ENCODE assay signal across 29 mouse cellular contexts in genomic region chr5:139776966-139777365, GRCm38 (mm10). TPM values are rescaled to one million over a fixed set of nuclear protein-coding genes. Genes with fewer than 3 reads are reported as not detected.
DNase-seq lines count a peak whose midpoint lies in the region; ATAC-seq and TF ChIP-seq lines count a peak whose summit lies in the region.
"Had no signal": no experiment of that assay in that cellular context is flagged by ENCODE, and none has a peak within 500 bp of the region (broad histone marks: within the 10 kb centered on the region; RNA-seq: fewer than 3 reads in every experiment).

No protein-coding gene starts in this region.

- peaks cover 24% of the 10 kb centered on the region for H3K36me3 ChIP-seq in heart, embryonic 12.5 days
- peaks cover 7% of the 10 kb centered on the region for H3K36me3 ChIP-seq in liver, postnatal 0 days (replicated peaks; ENCODE audit: insufficient read depth, low read length)

- H3K27me3 ChIP-seq in heart, embryonic 12.5 days (replicated peaks) = no peaks in the 10 kb centered on the region
- H3K27me3 ChIP-seq in liver, postnatal 0 days (ENCODE audit: insufficient read depth, low read length) = no peaks in the 10 kb centered on the region
- H3K27me3 ChIP-seq: CH12.LX; forebrain, embryonic 12.5 days; limb, embryonic 13.5 days had no signal

- H3K4me2 ChIP-seq in heart, embryonic 12.5 days = no peak overlapping the region
- no peak overlapping the region for H3K4me2 ChIP-seq in liver, postnatal 0 days (ENCODE audit: low read depth, low read length)
- H3K4me2 ChIP-seq: forebrain, embryonic 12.5 days; limb, embryonic 13.5 days; lung, embryonic 14.5 days had no signal

- H3K4me1 ChIP-seq in heart, embryonic 12.5 days (replicated peaks) = peaks cover 14% of the 10 kb centered on the region
- H3K4me1 ChIP-seq in bone marrow, adult 2 months (ENCODE audit: control insufficient read depth, insufficient read depth, low read length) = no peaks in the 10 kb centered on the region; the same call in 1 of the 2 replicates
- H3K4me1 ChIP-seq in liver, postnatal 0 days (ENCODE audit: insufficient read depth) = peaks cover 12% of the 10 kb centered on the region

- no peaks in the 10 kb centered on the region for H3K9me3 ChIP-seq in heart, embryonic 12.5 days (replicated peaks)
- no peaks in the 10 kb centered on the region for H3K9me3 ChIP-seq in liver, postnatal 0 days (ENCODE audit: low read length)
- H3K9me3 ChIP-seq: embryonic facial prominence, embryonic 10.5 days; forebrain, embryonic 12.5 days; limb, embryonic 13.5 days had no signal

- intact Hi-C loops in heart, postnatal 36 days (cut with DNase I) = loop anchor here (2.0 kb wide), 1 partner anchor 40 kb away; no protein-coding TSS in a partner anchor

- no peak for TF ChIP-seq CTCF in bone marrow, adult 2 months (IDR thresholded peaks at IDR 0.05; ENCODE audit: control insufficient read depth, insufficient read depth, low read length)
- no peak for TF ChIP-seq CTCF in liver, postnatal 0 days (IDR thresholded peaks at IDR 0.05; ENCODE audit: low read depth)

- no peak overlapping the region for H3K27ac ChIP-seq in heart, embryonic 12.5 days (ENCODE audit: poor library complexity, severe bottlenecking)
- peak overlapping the region; percentile 69 for H3K27ac ChIP-seq in bone marrow, adult 2 months (ENCODE audit: control insufficient read depth, insufficient read depth, low read depth, low read length, poor library complexity)
- peak overlapping the region; percentile 70 for H3K27ac ChIP-seq in liver, postnatal 0 days (ENCODE audit: low read depth)
- H3K27ac ChIP-seq: embryonic facial prominence, embryonic 10.5 days; forebrain, embryonic 12.5 days; kidney, postnatal 0 days; limb, embryonic 13.5 days; macrophage had no signal

- DNase-seq in heart, postnatal 36 days = no peak
- peak; percentile 51 for DNase-seq in liver, postnatal 0 days
- peak; percentile 75 for DNase-seq in thymus, postnatal 14 days
- DNase-seq in left cerebral cortex, adult 11 months (ENCODE audit: low spot score) = no peak
- no peak for DNase-seq in urinary bladder, postnatal 14 days (ENCODE audit: low spot score)
- DNase-seq in gastrocnemius, postnatal 4 days (ENCODE audit: low spot score in 2 of 2) = no peak
- DNase-seq: adrenal gland, postnatal 14 days; cerebellum, adult 11 months; kidney, adult 18-20 months; lung, embryonic 14.5 days; midbrain, embryonic 14.5 days had no signal

- H3K4me3 ChIP-seq in heart, embryonic 12.5 days = no peak overlapping the region
- H3K4me3 ChIP-seq in bone marrow, adult 2 months (replicated peaks; ENCODE audit: control insufficient read depth, low read depth, low read length) = no peak overlapping the region
- no peak overlapping the region for H3K4me3 ChIP-seq in liver, postnatal 0 days (ENCODE audit: low read depth, low read length)
- H3K4me3 ChIP-seq: embryonic facial prominence, embryonic 10.5 days; forebrain, embryonic 12.5 days; limb, embryonic 13.5 days had no signal

- H3K9ac ChIP-seq in heart, embryonic 12.5 days = peak overlapping the region; percentile 37; the same call in 1 of the 2 replicates
- no peak overlapping the region for H3K9ac ChIP-seq in liver, postnatal 0 days (replicated peaks)
- H3K9ac ChIP-seq: forebrain, embryonic 12.5 days; limb, embryonic 13.5 days; lung, embryonic 14.5 days had no signal

- TF ChIP-seq POLR2A in bone marrow, adult 2 months (IDR thresholded peaks at IDR 0.05; ENCODE audit: borderline replicate concordance, control insufficient read depth, low read depth, low read length) = 0 out of 2 replicates have a peak, but pooled peaks have one; percentile 10

- no peak for ATAC-seq in heart, embryonic 12.5 days (ENCODE audit: insufficient number of reproducible peaks, low FRiP score)
- ATAC-seq in liver, postnatal 0 days = peak; percentile 47

- WGBS in heart, embryonic 12.5 days = 69% methylated on average over 5 of the region's 5 CpGs
- 8% methylated on average over 5 of the region's 5 CpGs for WGBS in bone marrow, adult 2 months
- 40% methylated on average over 5 of the region's 5 CpGs for WGBS in liver, postnatal 0 days (ENCODE audit: insufficient replicate concordance)

- TF ChIP-seq EP300 in liver, postnatal 0 days (IDR thresholded peaks at IDR 0.05; ENCODE audit: low read depth) = 0 out of 2 replicates have a peak, but pooled peaks have one; percentile 15

RNA-seq across cellular contexts. Expression of gene Ints1, which starts 1.5 kb away (rescaled TPM):
- polyA plus RNA-seq in heart, embryonic 12.5 days (2016; fragmentation: Nextera tagmentation; extraction: Ambion mirVana) = 24.2 and 32.7 TPM in 2 replicates
- total RNA-seq in heart, postnatal 36 days (2021) = 10 to 100 TPM; 40.4 to 42.7 TPM
- polyA plus RNA-seq in bone marrow, adult 2 months (2011; ENCODE audit: insufficient read depth, insufficient read length, low replicate concordance, missing spikeins) = 63.3 and 108 TPM in 2 replicates
- 5.6 and 6.4 TPM in 2 replicates for polyA plus RNA-seq in liver, postnatal 0 days (2015; fragmentation: Nextera tagmentation; extraction: Ambion mirVana)
- total RNA-seq in gastrocnemius, postnatal 4 days (2021) = 10 to 100 TPM; 43.6 to 58.4 TPM

RNA-seq across cellular contexts. Expression of gene Mafk, which starts 14.3 kb away (rescaled TPM):
- 24.4 and 25.2 TPM in 2 replicates for polyA plus RNA-seq in heart, embryonic 12.5 days (2016; fragmentation: Nextera tagmentation; extraction: Ambion mirVana)
- 10 to 100 TPM; 36.9 to 37.7 TPM for total RNA-seq in heart, postnatal 36 days (2021)
- 37.3 and 53.2 TPM in 2 replicates for polyA plus RNA-seq in bone marrow, adult 2 months (2011; ENCODE audit: insufficient read depth, insufficient read length, low replicate concordance, missing spikeins)
- 15.7 and 19.1 TPM in 2 replicates for polyA plus RNA-seq in liver, postnatal 0 days (2015; fragmentation: Nextera tagmentation; extraction: Ambion mirVana)
- total RNA-seq in gastrocnemius, postnatal 4 days (2021) = 10 to 100 TPM in 1 of 2 experiments, 1 to 10 TPM in 1; 8.9 to 11.7 TPM

RNA-seq across cellular contexts. Expression of gene Micall2, which starts 40.8 kb away (rescaled TPM):
- 2.1 and 3.4 TPM in 2 replicates for polyA plus RNA-seq in heart, embryonic 12.5 days (2016; fragmentation: Nextera tagmentation; extraction: Ambion mirVana)
- 1 to 10 TPM; 2.4 to 2.8 TPM for total RNA-seq in heart, postnatal 36 days (2021)
- polyA plus RNA-seq in bone marrow, adult 2 months (2011; ENCODE audit: insufficient read depth, insufficient read length, low replicate concordance, missing spikeins) = 20.3 and 28.0 TPM in 2 replicates
- 4.9 and 5.8 TPM in 2 replicates for polyA plus RNA-seq in liver, postnatal 0 days (2015; fragmentation: Nextera tagmentation; extraction: Ambion mirVana)
- total RNA-seq in gastrocnemius, postnatal 4 days (2021) = 1 to 10 TPM; 5.5 to 6.1 TPM

RNA-seq across cellular contexts. Expression of gene Tmem184a, which starts 42.8 kb away (rescaled TPM):
- polyA plus RNA-seq in heart, embryonic 12.5 days (2016; fragmentation: Nextera tagmentation; extraction: Ambion mirVana) = 0.41 and 0.42 TPM in 2 replicates
- total RNA-seq in heart, postnatal 36 days (2021) = not detected
- not detected in 2 replicates for polyA plus RNA-seq in bone marrow, adult 2 months (2011; ENCODE audit: insufficient read depth, insufficient read length, low replicate concordance, missing spikeins)
- polyA plus RNA-seq in liver, postnatal 0 days (2015; fragmentation: Nextera tagmentation; extraction: Ambion mirVana) = 3.0 and 3.2 TPM in 2 replicates
- total RNA-seq in gastrocnemius, postnatal 4 days (2021) = under 1 TPM in 1 of 2 experiments, not detected in 1; 0.21 TPM
- polyA plus RNA-seq: macrophage had no signal

RNA-seq across cellular contexts. Expression of gene Gm26938, which starts 49.2 kb away (rescaled TPM):
- not detected in 2 replicates for polyA plus RNA-seq in heart, embryonic 12.5 days (2016; fragmentation: Nextera tagmentation; extraction: Ambion mirVana)
- total RNA-seq in heart, postnatal 36 days (2021) = not detected
- not detected in 2 replicates for polyA plus RNA-seq in bone marrow, adult 2 months (2011; ENCODE audit: insufficient read depth, insufficient read length, low replicate concordance, missing spikeins)
- polyA plus RNA-seq in liver, postnatal 0 days (2015; fragmentation: Nextera tagmentation; extraction: Ambion mirVana) = not detected in 2 replicates
- total RNA-seq in gastrocnemius, postnatal 4 days (2021) = not detected
- total RNA-seq: adrenal gland, postnatal 14 days; CH12.LX; gastrocnemius, adult 8-10 months; heart, adult 8-10 months; layer of hippocampus, adult 18-20 months; layer of hippocampus, postnatal 25 days; left cerebral cortex, postnatal 14 days; MEL had no signal
- polyA plus RNA-seq: embryonic facial prominence, embryonic 10.5 days; forebrain, embryonic 12.5 days; frontal cortex, adult 2 months; hindbrain, embryonic 11.5 days; kidney, postnatal 0 days; limb, embryonic 13.5 days; lung, embryonic 14.5 days; macrophage; neural tube, embryonic 14.5 days; testis, adult 2 months had no signal

Comparison
In these comparisons a context has a peak if more than half of its experiments do, and no peak if none do; other contexts are left out.
1. DNase-seq: peak in liver, postnatal 0 days (single experiment) and thymus, postnatal 14 days (single experiment); none in heart, postnatal 36 days (0 of 2), left cerebral cortex, adult 11 months (single experiment), urinary bladder, postnatal 14 days (single experiment) and gastrocnemius, postnatal 4 days (0 of 2).